Mouse (Mus musculus): ENCODE data around the gene Slco2a1.
A peak's percentile ranks its signal among the peaks of the same experiment; 100 is the strongest.

Slco2a1 gene

DNA sequence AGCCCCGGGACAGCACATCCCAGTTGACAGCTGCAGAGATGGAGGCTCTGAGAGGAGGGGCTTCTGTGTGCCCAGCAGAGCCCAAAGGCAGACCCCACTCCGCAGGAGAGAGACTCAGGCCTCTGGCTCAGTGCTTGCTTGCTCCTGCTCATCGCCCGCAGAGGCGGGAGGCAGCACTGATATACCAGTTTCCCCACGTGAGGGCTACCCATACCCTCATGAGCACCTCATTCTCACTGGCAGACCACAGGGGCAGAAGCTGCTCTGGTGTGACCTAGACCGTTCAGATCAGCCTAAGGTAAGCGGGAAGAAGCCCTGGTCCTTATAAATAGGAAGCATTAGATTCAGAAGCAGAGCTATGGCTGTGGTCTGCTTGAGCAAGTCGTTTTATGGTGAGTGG is 131.3 kb downstream of the Slco2a1 start:
- DNase-seq (ENCODE audit: low spot score) = no peak

- no peak for DNase-seq (ENCODE audit: low spot score)
These were observed 131.7 kb downstream of the Slco2a1 start for GRCm38 (mm10) chr9:103120231-103120630.

GRCm38 (mm10) chr9:103121546-103121945 is 133.0 kb downstream of the Slco2a1 start:
- no peak for DNase-seq (ENCODE audit: low spot score)

DNA sequence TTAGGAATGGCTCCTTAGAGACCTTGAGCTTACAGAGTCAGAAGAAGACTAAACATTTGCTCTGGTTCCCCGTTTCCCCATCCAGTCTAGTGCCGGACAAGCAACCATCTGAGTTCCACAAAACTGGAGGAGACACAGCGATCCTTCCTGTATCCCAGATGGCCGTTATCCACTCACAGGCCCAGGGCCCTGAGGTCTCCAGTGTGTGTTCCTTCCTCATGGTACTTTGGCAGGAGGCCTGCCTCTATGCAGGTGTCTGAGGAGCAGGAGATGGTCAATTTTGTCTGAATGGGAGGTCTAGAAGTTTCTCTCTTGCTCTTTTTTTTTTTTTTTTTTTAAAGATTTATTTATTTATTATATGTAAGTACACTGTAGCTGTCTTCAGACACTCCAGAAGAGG is 136.2 kb downstream of the Slco2a1 start:
- DNase-seq (ENCODE audit: low spot score) = no peak

GRCm38 (mm10) chr9:103133493-103134124 is 145.1 kb downstream of the Slco2a1 start:
- no peak for DNase-seq (ENCODE audit: low spot score)

DNA sequence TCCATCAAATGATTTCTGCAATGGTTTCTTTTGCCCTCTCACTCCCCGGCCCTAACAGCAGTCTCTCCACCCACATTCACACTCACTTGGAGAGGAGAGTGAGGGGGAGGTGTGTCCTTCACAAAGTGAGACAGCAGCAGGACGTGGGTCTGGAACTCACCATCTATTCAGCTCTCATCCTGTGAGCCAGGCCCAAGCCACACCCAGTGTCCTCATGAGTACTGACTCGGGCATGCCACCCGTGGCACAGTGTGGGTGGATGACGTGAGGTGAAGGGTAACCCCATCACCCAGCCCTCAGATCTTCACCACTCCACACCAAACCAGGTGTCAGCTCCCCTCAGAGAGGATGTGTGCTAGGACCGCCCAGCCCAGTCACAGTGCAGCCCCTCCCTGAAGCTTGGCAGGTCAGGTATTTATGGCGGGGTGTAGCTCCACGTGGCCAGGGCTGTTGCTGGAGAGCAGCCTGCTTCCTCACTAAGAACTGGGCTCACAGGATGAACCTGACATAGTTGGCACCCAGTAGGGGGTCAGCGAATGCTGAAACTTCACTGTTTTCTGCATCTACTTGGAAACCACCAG is 146.0 kb downstream of the Slco2a1 start:
- DNase-seq (ENCODE audit: low spot score) = peak; percentile 80

DNA sequence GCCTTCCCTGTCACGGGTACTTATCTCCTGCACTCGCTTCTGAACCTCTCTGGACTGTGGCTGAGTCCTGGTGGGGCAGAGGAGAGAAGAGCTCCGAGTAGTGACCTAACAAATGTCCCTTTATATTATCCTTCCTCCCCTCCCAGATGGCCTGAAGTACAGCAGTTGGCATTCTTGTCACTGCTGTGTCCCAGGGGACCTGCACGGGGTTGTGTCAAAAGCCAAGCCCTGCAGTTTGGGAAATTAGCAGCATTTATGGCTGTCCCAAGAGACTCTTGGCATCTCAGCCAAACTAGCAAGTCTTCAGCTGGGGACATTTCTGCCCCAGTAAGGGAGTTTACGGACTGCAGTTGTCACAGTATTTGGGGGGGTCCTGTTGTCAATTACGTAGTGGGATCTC is 151.0 kb downstream of the Slco2a1 start:
- DNase-seq (ENCODE audit: low spot score) = peak; percentile 86

DNA sequence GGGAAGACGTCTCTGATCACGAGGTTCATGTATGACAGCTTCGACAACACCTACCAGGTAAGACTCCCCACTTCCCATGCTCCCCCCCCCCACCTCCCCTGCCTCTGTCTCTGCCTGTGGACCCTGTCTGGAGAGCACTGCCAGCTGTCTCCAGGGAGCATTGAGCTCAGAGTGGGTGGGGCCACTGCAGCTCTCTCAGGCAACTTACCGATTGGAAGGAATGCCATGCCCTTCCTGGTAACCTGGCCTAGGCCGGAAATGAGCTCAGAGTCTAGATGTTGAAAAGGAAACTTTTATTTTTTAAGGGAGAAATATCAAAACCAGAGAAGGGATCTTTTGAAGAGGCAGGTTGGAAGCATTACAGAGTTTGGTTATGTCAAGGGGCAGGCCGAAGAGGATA is 151.9 kb downstream of the Slco2a1 start:
- peak; percentile 17 for DNase-seq (ENCODE audit: low spot score)

- DNase-seq (ENCODE audit: low spot score) = no peak
These were observed 152.8 kb downstream of the Slco2a1 start for GRCm38 (mm10) chr9:103141266-103141665.

GRCm38 (mm10) chr9:103143881-103144280 is 155.4 kb downstream of the Slco2a1 start:
- no peak for DNase-seq (ENCODE audit: low spot score)

- DNase-seq (ENCODE audit: low spot score) = no peak
These were observed 156.8 kb downstream of the Slco2a1 start for GRCm38 (mm10) chr9:103145351-103145750.

Data from adipocyte (in vitro differentiated cells).